Mouse (Mus musculus) heart, adult 2 months (tissue): Measurements from ENCODE around the gene Arhgap23. TPM values are rescaled to one million over a fixed set of nuclear protein-coding genes. Genes with fewer than 3 reads are reported as not detected.

Experiments
- DNase-seq, 2 experiments: peaks; one replicate each; pipeline ENCODE4 v3.0.0; 2021
- H3K27ac ChIP-seq: fragments of 200-600 bp; 2 replicates; pipeline ENCODE4 v1.8.1; 2022
- H3K27me3 ChIP-seq: fragments of 200-500 bp; 2 replicates; pipeline ENCODE4 v1.6.1; 2012; ENCODE audit warnings: mild to moderate bottlenecking, low read length, inconsistent platforms, mixed read lengths; ENCODE audit not compliant: control insufficient read depth, insufficient read depth
- H3K36me3 ChIP-seq: fragments of 200-500 bp; 2 replicates; pipeline ENCODE4 v1.6.1; 2012; ENCODE audit warnings: low read length, inconsistent platforms; ENCODE audit not compliant: control insufficient read depth, insufficient read depth
- H3K4me1 ChIP-seq: fragments of 200-500 bp; 2 replicates; pipeline ENCODE4 v1.6.1; 2011; ENCODE audit warnings: low read length; ENCODE audit not compliant: control insufficient read depth, insufficient read depth
- H3K4me3 ChIP-seq: fragments of 200-600 bp; 2 replicates; pipeline ENCODE4 v1.8.1; 2022
- H3K79me2 ChIP-seq: fragments of 200-500 bp; replicated peaks from 2 replicates; pipeline ENCODE4 v1.6.1; 2012; ENCODE audit warnings: mild to moderate bottlenecking, inconsistent platforms, low read length, moderate library complexity, mixed read lengths; ENCODE audit not compliant: control insufficient read depth, insufficient read depth
- H3K9ac ChIP-seq: fragments of 200-500 bp; 2 replicates; pipeline ENCODE4 v1.6.1; 2012; ENCODE audit warnings: low read depth, mild to moderate bottlenecking, control low read depth, inconsistent platforms, low read length, mixed read lengths
- CTCF ChIP-seq: fragments of 200-600 bp; IDR thresholded peaks from 2 replicates; pipeline ENCODE4 v1.8.1; 2022; ENCODE audit warnings: antibody characterized with exemption, mild to moderate bottlenecking, moderate library complexity
- EP300 ChIP-seq: fragments of 200-500 bp; IDR thresholded peaks from 2 replicates; pipeline ENCODE4 v1.6.1; 2011; ENCODE audit warnings: low read depth, low read length, control low read depth; ENCODE audit not compliant: insufficient read depth
- POLR2A ChIP-seq: fragments of 200-500 bp; IDR thresholded peaks from 2 replicates; pipeline ENCODE4 v1.6.1; 2011; ENCODE audit warnings: mild to moderate bottlenecking, low read depth, low read length, control low read depth; ENCODE audit not compliant: insufficient read depth
- WGBS: fragments of 180-500 bp; shearing (Covaris S2); methylation state at CpG from one replicate; pipeline ENCODE4 v1.1.7; 2018; 5-methylcytosine and 5-hydroxymethylcytosine counted together
- intact Hi-C: fragments of 180-260 bp; cut with DNase I; formaldehyde crosslinking; loops from one replicate; pipeline ENCODE4 v1.15.1; 2025
- polyA plus RNA-seq: library from polyadenylated mRNA; depleted of rRNA; stranded (reverse); fragments of >200 nt; gene quantifications from 2 replicates; pipeline ENCODE4 v1.2.3, GENCODE M21; 2012
- total RNA-seq, 2 experiments: library from RNA; stranded (reverse); gene quantifications; 2 replicates each; pipeline ENCODE4 v1.2.3; 2021

The Arhgap23 gene
- total and polyA plus RNA-seq, 3 experiments = 12.8 to 18.4 (median 13.7) TPM

GRCm38 (mm10) chr11:97408171-97408570, 7.2 kb upstream of the Arhgap23 start:
- Histone ChIP-seq H3K27me3 (no peaks in the 10 kb centered on the region), H3K36me3 (no peaks in the 10 kb centered on the region), H3K4me3 (no peak overlapping the region), H3K9ac (no peak overlapping the region), H3K4me1 (peaks cover 10% of the 10 kb centered on the region), H3K27ac (no peak overlapping the region), H3K79me2 (no peaks in the 10 kb centered on the region)
- WGBS = 2% methylated on average over 6 of the region's 6 CpGs
- peak; percentile 81 to 84 for DNase-seq
- peak; percentile 53; the same call in 1 of the 2 replicates for TF ChIP-seq EP300
- no peak for TF ChIP-seq POLR2A
- peak; percentile 93 for TF ChIP-seq CTCF
- intact Hi-C loops = loop anchor here (1.0 kb wide), 2 partner anchors 24 to 61 kb away; no protein-coding TSS in a partner anchor

GRCm38 (mm10) chr11:97410958-97411357, 4.4 kb upstream of the Arhgap23 start:
- no peaks in the 10 kb centered on the region for H3K27me3 ChIP-seq
- no peak overlapping the region for H3K27ac ChIP-seq
- H3K79me2 ChIP-seq = no peaks in the 10 kb centered on the region
- H3K36me3 ChIP-seq = no peaks in the 10 kb centered on the region
- intact Hi-C loops = no loop called here
- H3K4me3 ChIP-seq = no peak overlapping the region
- H3K4me1 ChIP-seq = peaks cover 4% of the 10 kb centered on the region
- no peak overlapping the region for H3K9ac ChIP-seq
- no peak for DNase-seq
- no peak for TF ChIP-seq POLR2A
- TF ChIP-seq CTCF = no peak
- no peak for TF ChIP-seq EP300
- 82% methylated on average over 4 of the region's 4 CpGs for WGBS

- peak; percentile 62 to 74 for DNase-seq
- intact Hi-C loops = no loop called here
- peak overlapping the region; percentile 41; the same call in 1 of the 2 replicates for H3K9ac ChIP-seq
- peak overlapping the region; percentile 66 for H3K27ac ChIP-seq
- H3K4me1 ChIP-seq = peaks cover 4% of the 10 kb centered on the region
- H3K36me3 ChIP-seq = no peaks in the 10 kb centered on the region
- 0 out of 2 replicates have a peak overlapping the region, but pooled peaks have one; percentile 22 for H3K4me3 ChIP-seq
- 47% methylated on average over 3 of the region's 3 CpGs for WGBS
- no peaks in the 10 kb centered on the region for H3K27me3 ChIP-seq
- peak; percentile 50 for TF ChIP-seq POLR2A
- TF ChIP-seq CTCF = 0 out of 2 replicates have a peak, but pooled peaks have one; percentile 16
- peak; percentile 41; the same call in 1 of the 2 replicates for TF ChIP-seq EP300
- H3K79me2 ChIP-seq = no peaks in the 10 kb centered on the region
Observed at GRCm38 (mm10) chr11:97412117-97412516, 3.2 kb upstream of the Arhgap23 start.

- Histone ChIP-seq H3K36me3 (no peaks in the 10 kb centered on the region), H3K27ac (peak overlapping the region; percentile 58), H3K9ac (no peak overlapping the region; the same call in 1 of the 2 replicates), H3K4me3 (no peak overlapping the region), H3K4me1 (peaks cover 4% of the 10 kb centered on the region), H3K79me2 (no peaks in the 10 kb centered on the region; the same call in 1 of the 2 replicates), H3K27me3 (no peaks in the 10 kb centered on the region)
- TF ChIP-seq POLR2A (no peak), CTCF (no peak), EP300 (no peak)
- WGBS = 40% methylated on average over 10 of the region's 10 CpGs
- DNase-seq = no peak
- intact Hi-C loops = no loop called here
Observed at GRCm38 (mm10) chr11:97412808-97413347, 2.5 kb upstream of the Arhgap23 start.

GRCm38 (mm10) chr11:97415712-97416636, 641 bp downstream of the Arhgap23 start:
- H3K36me3 ChIP-seq = no peaks in the 10 kb centered on the region
- H3K9ac ChIP-seq = peak overlapping the region; percentile 79
- H3K4me1 ChIP-seq = peaks cover 7% of the 10 kb centered on the region
- TF ChIP-seq EP300 (0 out of 2 replicates have a peak, but pooled peaks have one; percentile 35), POLR2A (no peak)
- intact Hi-C loops = no loop called here
- H3K79me2 ChIP-seq = peaks cover 1% of the 10 kb centered on the region; the same call in 1 of the 2 replicates
- peak overlapping the region; percentile 90 for H3K4me3 ChIP-seq
- no peaks in the 10 kb centered on the region for H3K27me3 ChIP-seq
- peak overlapping the region; percentile 92 for H3K27ac ChIP-seq
- 3% methylated on average over 46 of the region's 49 CpGs for WGBS
- peak; percentile 78 to 79 for DNase-seq

GRCm38 (mm10) chr11:97416637-97417035, 1.3 kb downstream of the Arhgap23 start:
- no peaks in the 10 kb centered on the region for H3K36me3 ChIP-seq
- no peak for TF ChIP-seq EP300
- TF ChIP-seq POLR2A = no peak
- no peak for TF ChIP-seq CTCF
- DNase-seq = no peak
- H3K4me3 ChIP-seq = no peak overlapping the region; the same call in 1 of the 2 replicates
- peak overlapping the region; percentile 92; the same call in 1 of the 2 replicates for H3K27ac ChIP-seq
- H3K9ac ChIP-seq = no peak overlapping the region
- intact Hi-C loops = no loop called here
- H3K79me2 ChIP-seq = peaks cover 1% of the 10 kb centered on the region; the same call in 1 of the 2 replicates
- WGBS = 20% methylated on average over 5 of the region's 5 CpGs
- H3K27me3 ChIP-seq = no peaks in the 10 kb centered on the region
- H3K4me1 ChIP-seq = peaks cover 7% of the 10 kb centered on the region
